Mouse (Mus musculus): ENCODE results near the gene Gm28230. TPM values are rescaled to one million over a fixed set of nuclear protein-coding genes. Genes with fewer than 3 reads are reported as not detected.

Gm28230 gene
- total and polyA plus RNA-seq, 3 experiments, result 0.89 to 1.7 (median 1.1) TPM

- no peak for TF ChIP-seq ELF1 (IDR thresholded peaks at IDR 0.05; ENCODE audit: low read depth, low read length)
- 0 out of 2 replicates have a peak, but pooled peaks have one; percentile 45 for TF ChIP-seq TCF12 (IDR thresholded peaks at IDR 0.05; ENCODE audit: low read depth, low read length)
- no peak for TF ChIP-seq RCOR1 (conservative IDR thresholded peaks at IDR 0.05; ENCODE audit: low read depth, low read length)
- TF ChIP-seq TBP (conservative IDR thresholded peaks at IDR 0.05; ENCODE audit: low read depth, low read length), result no peak
Observed at GRCm38 (mm10) chr2:74733317-74733661, 6.8 kb downstream of the Gm28230 start (continued).

DNA sequence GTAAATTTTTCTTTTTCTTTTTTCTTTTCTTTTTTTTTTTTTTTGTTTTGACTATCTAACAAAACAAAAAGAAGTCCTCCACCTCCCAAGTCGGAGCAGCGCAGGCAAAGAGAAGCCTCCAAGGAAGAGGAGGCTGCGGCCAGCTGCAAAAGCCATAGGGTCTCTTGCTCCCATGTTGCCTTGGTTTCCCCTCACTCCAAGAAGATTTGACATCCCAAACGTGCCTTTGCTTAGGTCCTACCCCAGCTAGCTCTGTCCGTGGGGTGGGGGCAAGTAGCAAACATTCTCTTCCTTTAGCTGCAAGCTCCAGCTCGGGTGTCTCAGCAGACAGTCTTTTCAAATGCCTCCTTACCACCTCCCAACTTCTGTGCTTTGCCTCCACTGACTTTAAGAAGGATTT, 7.2 kb downstream of the Gm28230 start:
- peak overlapping the region; percentile 7 to 59 (median 21) for H3K4me3 ChIP-seq (replicated peaks in 1 of 3; ENCODE audit: low read depth in 2 of 3, low read length in 2 of 3, poor library complexity in 1 of 3)
- no peak overlapping the region for H3K27ac ChIP-seq (ENCODE audit: insufficient read depth, low read depth)
- no peaks in the 10 kb centered on the region for H3K27me3 ChIP-seq (replicated peaks)
- H3K36me3 ChIP-seq (replicated peaks in 1 of 2; ENCODE audit: control insufficient read depth in 1 of 2, insufficient read depth in 1 of 2, low read length in 1 of 2), result peaks cover 7 to 24% of the 10 kb centered on the region in 2 experiments
- in situ Hi-C loops (cut with MboI; ENCODE audit: low pct_ligation_motif_present, low pct_unique_long_range_greater_than_20kb, low sequenced_read_pairs), result no loop called here
- peaks cover 11 to 58% of the 10 kb centered on the region in 2 experiments for H3K4me1 ChIP-seq (ENCODE audit: control insufficient read depth in 1 of 2, insufficient read depth in 2 of 2)
- dilution Hi-C loops (cut with MboI; ENCODE audit: extremely low pct_ligation_motif_present, extremely low pct_unique_long_range_greater_than_20kb, low sequenced_read_pairs), result no loop called here
- peaks cover 16% of the 10 kb centered on the region for H3K79me2 ChIP-seq (replicated peaks; ENCODE audit: control insufficient read depth, extremely low read depth, insufficient read depth, poor library complexity, severe bottlenecking)
- peaks cover 16% of the 10 kb centered on the region for H3K9me3 ChIP-seq (replicated peaks; ENCODE audit: low read length)
- peak overlapping the region; percentile 96 for H3K9ac ChIP-seq (ENCODE audit: insufficient read depth, low read depth)
- peak; percentile 9 for DNase-seq (ENCODE audit: extremely low read depth)
- peak overlapping the region; percentile 98 for H3K4me2 ChIP-seq (ENCODE audit: insufficient read depth, low read depth, poor library complexity, severe bottlenecking)
- TF ChIP-seq USF1 (IDR thresholded peaks at IDR 0.05; ENCODE audit: low read depth, low read length) (no peak), ETS1 (conservative IDR thresholded peaks at IDR 0.05; ENCODE audit: low read depth, low read length) (no peak), CHD1 (IDR thresholded peaks at IDR 0.05; ENCODE audit: low read depth, low read length) (no peak), MAZ (IDR thresholded peaks at IDR 0.05; ENCODE audit: low read depth, low read length) (no peak), ZC3H11A (IDR thresholded peaks at IDR 0.05; ENCODE audit: low read depth, low read length) (no peak), TBP (conservative IDR thresholded peaks at IDR 0.05; ENCODE audit: low read depth, low read length) (no peak), NELFE (IDR thresholded peaks at IDR 0.05; ENCODE audit: low read depth, low read length) (no peak), EP300 (IDR thresholded peaks at IDR 0.05; ENCODE audit: low read length) (no peak), ZKSCAN1 (IDR thresholded peaks at IDR 0.05; ENCODE audit: borderline replicate concordance, low read depth, low read length) (no peak), IRF4 (IDR thresholded peaks at IDR 0.05; ENCODE audit: low read depth, low read length) (no peak)

DNA sequence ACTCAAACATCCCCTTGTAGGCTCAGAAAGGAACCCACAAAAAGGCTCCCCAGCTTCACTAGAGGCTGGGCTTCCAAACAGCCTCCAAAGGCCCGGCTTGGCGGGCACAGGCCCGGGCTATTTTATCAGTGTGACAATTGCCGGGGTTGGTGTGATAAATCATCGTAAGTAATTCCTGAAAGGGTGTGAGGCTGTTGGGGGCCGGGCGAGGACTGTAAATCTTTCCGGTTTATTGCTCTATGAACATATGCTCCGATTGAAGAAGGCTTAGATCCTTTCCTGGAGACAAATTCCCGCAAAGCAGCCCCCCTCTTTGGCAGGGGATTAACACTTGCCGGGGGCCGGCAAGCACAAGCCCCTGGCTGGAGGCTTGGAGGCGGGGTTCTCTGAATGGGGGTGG, 7.9 kb downstream of the Gm28230 start:
- H3K4me2 ChIP-seq (ENCODE audit: insufficient read depth, low read depth, poor library complexity, severe bottlenecking), result no peak overlapping the region
- in situ Hi-C loops (cut with MboI; ENCODE audit: low pct_ligation_motif_present, low pct_unique_long_range_greater_than_20kb, low sequenced_read_pairs), result no loop called here
- no peak overlapping the region for H3K4me3 ChIP-seq (replicated peaks in 1 of 3; ENCODE audit: low read depth in 2 of 3, low read length in 2 of 3, poor library complexity in 1 of 3)
- no peak overlapping the region for H3K27ac ChIP-seq (ENCODE audit: insufficient read depth, low read depth)
- H3K79me2 ChIP-seq (replicated peaks; ENCODE audit: control insufficient read depth, extremely low read depth, insufficient read depth, poor library complexity, severe bottlenecking), result peaks cover 11% of the 10 kb centered on the region; the same call in 1 of the 2 replicates
- dilution Hi-C loops (cut with MboI; ENCODE audit: extremely low pct_ligation_motif_present, extremely low pct_unique_long_range_greater_than_20kb, low sequenced_read_pairs), result no loop called here
- TF ChIP-seq HCFC1 (IDR thresholded peaks at IDR 0.05; ENCODE audit: low read depth, low read length), result no peak
- peaks cover 16% of the 10 kb centered on the region for H3K9me3 ChIP-seq (replicated peaks; ENCODE audit: low read length)
- H3K4me1 ChIP-seq (ENCODE audit: control insufficient read depth in 1 of 2, insufficient read depth in 2 of 2), result peaks cover 16 to 60% of the 10 kb centered on the region in 2 experiments
- DNase-seq (ENCODE audit: extremely low read depth), result no peak
- no peaks in the 10 kb centered on the region for H3K27me3 ChIP-seq (replicated peaks)
- peaks cover 7 to 23% of the 10 kb centered on the region in 2 experiments for H3K36me3 ChIP-seq (replicated peaks in 1 of 2; ENCODE audit: control insufficient read depth in 1 of 2, insufficient read depth in 1 of 2, low read length in 1 of 2)
- no peak overlapping the region for H3K9ac ChIP-seq (ENCODE audit: insufficient read depth, low read depth)
